Mouse (Mus musculus) liver, postnatal 0 days (tissue): ENCODE results near the gene Fam111a.

ENCODE experiments used
- CTCF ChIP-seq: sonication (generic); IDR thresholded peaks from 2 replicates; pipeline ENCODE4 v1.5.1; 2016; ENCODE audit warnings: antibody characterized with exemption, low read depth
- EP300 ChIP-seq: IDR thresholded peaks from 2 replicates; pipeline ENCODE4 v1.6.1; 2016; ENCODE audit warnings: antibody characterized with exemption, low read depth, mild to moderate bottlenecking

DNA sequence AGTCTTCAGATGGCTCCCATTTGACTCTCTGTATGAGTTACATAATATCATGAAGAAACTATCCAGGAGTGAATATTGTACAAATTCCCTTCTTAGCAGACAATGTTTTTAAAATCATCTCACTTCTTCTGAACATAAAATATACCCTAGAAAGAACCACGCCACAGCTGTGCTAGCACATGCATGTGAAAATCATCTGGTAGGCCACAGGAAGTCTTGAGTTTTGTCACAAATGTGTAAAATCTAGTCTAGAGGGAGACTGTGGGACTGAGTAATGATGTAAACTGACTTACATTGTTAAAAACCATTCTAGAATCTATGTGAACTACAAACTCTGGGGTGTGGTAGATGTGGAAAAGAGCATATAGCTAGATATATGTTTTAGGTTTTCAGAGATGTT, 26.1 kb downstream of the Fam111a start:
- TF ChIP-seq CTCF (no peak), EP300 (no peak)
